Mouse (Mus musculus) kidney, adult 2 months (tissue): ENCODE data around the gene Bcas1.

Experiments used
- CTCF ChIP-seq: fragments of 200-500 bp; conservative IDR thresholded peaks from 2 replicates; pipeline ENCODE4 v1.5.1; 2011; ENCODE audit warnings: low read depth, mild to moderate bottlenecking, control low read depth, low read length, moderate library complexity, mixed read lengths; ENCODE audit not compliant: insufficient read depth, insufficient read length
- POLR2A ChIP-seq: fragments of 200-500 bp; IDR thresholded peaks from one replicate; pipeline ENCODE4 v1.6.1; 2011; ENCODE audit warnings: low read depth, low read length, control low read depth

GRCm38 (mm10) chr2:170404781-170405573 is 22.7 kb downstream of the Bcas1 start:
- TF ChIP-seq CTCF: no peak
- no peak for TF ChIP-seq POLR2A
